Mouse (Mus musculus) megakaryocyte, embryonic 14.5 days (primary cell): ENCODE results near the gene Enox1. TPM values are rescaled to one million over a fixed set of nuclear protein-coding genes. Genes with fewer than 3 reads are reported as not detected.

Experiments used
- H3K27me3 ChIP-seq: replicated peaks from 2 replicates; pipeline ENCODE3; 2012; ENCODE audit warnings: inconsistent platforms
- H3K36me3 ChIP-seq: replicated peaks from 2 replicates; pipeline ENCODE3; 2012; ENCODE audit warnings: low read length, inconsistent platforms, mixed read lengths
- H3K4me1 ChIP-seq: 2 replicates; pipeline ENCODE4 v1.6.1; 2012; ENCODE audit warnings: inconsistent platforms
- H3K4me3 ChIP-seq: replicated peaks from 2 replicates; pipeline ENCODE3; 2012; ENCODE audit warnings: moderate library complexity, mild to moderate bottlenecking, inconsistent platforms
- H3K9me3 ChIP-seq: 2 replicates; pipeline ENCODE4 v1.6.1; 2012; ENCODE audit warnings: inconsistent platforms
- FLI1 ChIP-seq: IDR thresholded peaks from 2 replicates; pipeline ENCODE4 v1.6.1; 2012; ENCODE audit warnings: low read length, inconsistent platforms, mixed read lengths
- GATA1 ChIP-seq: IDR thresholded peaks from 3 replicates; pipeline ENCODE4 v1.6.1; 2012; ENCODE audit warnings: mixed read lengths, low read length, inconsistent platforms, borderline replicate concordance
- polyA plus RNA-seq: library from polyadenylated mRNA; stranded (reverse); fragments of >175 nt; gene quantifications from 2 replicates; pipeline ENCODE4 v1.2.3, GENCODE M21; 2012; ENCODE audit warnings: low replicate concordance; ENCODE audit not compliant: insufficient read depth

Enox1 gene
- polyA plus RNA-seq, 1 experiment = 0.13 TPM

GRCm38 (mm10) chr14:77246977-77247376, 90.4 kb downstream of the Enox1 start:
- peaks cover 6% of the 10 kb centered on the region; the same call in 1 of the 2 replicates for H3K9me3 ChIP-seq
- no peaks in the 10 kb centered on the region for H3K36me3 ChIP-seq
- no peak for TF ChIP-seq FLI1
- no peak for TF ChIP-seq GATA1
- peaks cover 1% of the 10 kb centered on the region for H3K27me3 ChIP-seq
- no peak overlapping the region for H3K4me3 ChIP-seq
- H3K4me1 ChIP-seq = no peaks in the 10 kb centered on the region

- Histone ChIP-seq H3K36me3 (no peaks in the 10 kb centered on the region), H3K9me3 (peaks cover 6% of the 10 kb centered on the region; the same call in 1 of the 2 replicates), H3K4me1 (no peaks in the 10 kb centered on the region), H3K4me3 (no peak overlapping the region), H3K27me3 (peaks cover 1% of the 10 kb centered on the region)
- TF ChIP-seq GATA1 (no peak), FLI1 (no peak)
These were observed 91.9 kb downstream of the Enox1 start for GRCm38 (mm10) chr14:77248426-77248825.

GRCm38 (mm10) chr14:77248946-77249345, 92.4 kb downstream of the Enox1 start:
- Histone ChIP-seq H3K4me3 (no peak overlapping the region), H3K9me3 (peaks cover 6% of the 10 kb centered on the region; the same call in 1 of the 2 replicates)
- TF ChIP-seq GATA1 (no peak), FLI1 (no peak)

DNA sequence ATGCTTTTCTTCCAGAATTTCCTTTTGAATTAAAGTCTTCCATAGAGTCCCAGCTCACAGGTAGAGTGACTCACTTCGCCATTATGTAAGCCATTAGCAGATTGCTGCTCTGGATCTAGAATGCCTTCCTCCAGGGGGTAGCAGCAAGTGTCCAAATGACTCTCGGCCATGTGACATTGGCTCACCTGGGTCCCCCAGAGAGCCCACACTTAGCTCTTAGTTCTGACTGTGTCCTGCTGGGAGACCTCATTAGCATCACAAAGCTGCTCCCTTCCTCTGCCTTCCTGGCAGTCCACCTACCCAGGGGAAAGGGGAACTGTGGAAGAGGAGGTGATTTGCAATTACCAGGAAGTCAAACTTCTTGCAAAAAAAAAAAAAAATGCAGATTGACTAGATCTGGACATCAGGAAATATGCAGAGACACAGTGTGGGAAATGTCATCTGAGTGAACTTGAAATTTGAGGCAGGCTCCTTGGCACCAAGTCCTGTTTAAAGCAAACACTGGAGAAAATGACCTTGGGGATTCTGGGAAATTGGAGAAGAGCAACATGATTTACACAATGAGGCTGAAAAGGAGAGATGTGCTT, 94.2 kb downstream of the Enox1 start:
- Histone ChIP-seq H3K9me3 (peaks cover 5% of the 10 kb centered on the region; the same call in 1 of the 2 replicates), H3K4me1 (no peaks in the 10 kb centered on the region), H3K4me3 (no peak overlapping the region), H3K36me3 (no peaks in the 10 kb centered on the region), H3K27me3 (peaks cover 1% of the 10 kb centered on the region)
- TF ChIP-seq GATA1 (no peak), FLI1 (no peak)

More at GRCm38 (mm10) chr14:77248946-77249345, 92.4 kb downstream of the Enox1 start:
- H3K27me3 ChIP-seq = peaks cover 1% of the 10 kb centered on the region
- H3K4me1 ChIP-seq = no peaks in the 10 kb centered on the region
- H3K36me3 ChIP-seq = no peaks in the 10 kb centered on the region

GRCm38 (mm10) chr14:77255201-77255600, 98.6 kb downstream of the Enox1 start:
- no peaks in the 10 kb centered on the region; the same call in 1 of the 2 replicates for H3K9me3 ChIP-seq
- no peaks in the 10 kb centered on the region for H3K27me3 ChIP-seq
- no peaks in the 10 kb centered on the region for H3K4me1 ChIP-seq
- TF ChIP-seq GATA1 (no peak), FLI1 (no peak)
- no peaks in the 10 kb centered on the region for H3K36me3 ChIP-seq
- H3K4me3 ChIP-seq = no peak overlapping the region

GRCm38 (mm10) chr14:77255711-77256110, 99.1 kb downstream of the Enox1 start:
- no peak overlapping the region for H3K4me3 ChIP-seq
- no peaks in the 10 kb centered on the region; the same call in 1 of the 2 replicates for H3K9me3 ChIP-seq
- no peaks in the 10 kb centered on the region for H3K36me3 ChIP-seq
- no peaks in the 10 kb centered on the region for H3K27me3 ChIP-seq
- H3K4me1 ChIP-seq = no peaks in the 10 kb centered on the region
- no peak for TF ChIP-seq FLI1
- TF ChIP-seq GATA1 = no peak

DNA sequence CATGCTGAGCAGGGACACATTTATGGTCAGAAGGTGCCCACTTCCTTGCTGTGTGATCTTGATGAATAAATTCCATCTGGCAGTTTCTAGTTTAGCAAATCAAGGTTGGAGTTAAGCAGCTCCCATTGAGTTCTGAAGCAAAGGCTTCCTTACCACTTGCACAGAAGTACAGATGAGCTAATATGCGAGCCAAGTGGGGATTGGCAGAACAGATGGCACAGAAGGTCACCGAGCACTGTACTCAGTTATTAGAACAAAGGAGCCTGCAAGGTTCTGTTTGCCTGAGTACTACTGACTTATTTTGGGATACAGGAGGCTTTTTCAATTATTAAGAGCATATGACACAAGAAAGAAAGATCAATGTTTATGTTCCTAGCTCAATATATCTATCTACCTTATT, 100.4 kb downstream of the Enox1 start:
- Histone ChIP-seq H3K4me1 (peaks cover 4% of the 10 kb centered on the region), H3K4me3 (no peak overlapping the region), H3K27me3 (peaks cover 2% of the 10 kb centered on the region), H3K9me3 (no peaks in the 10 kb centered on the region; the same call in 1 of the 2 replicates), H3K36me3 (no peaks in the 10 kb centered on the region)
- no peak for TF ChIP-seq GATA1
- no peak for TF ChIP-seq FLI1

GRCm38 (mm10) chr14:77257461-77257860, 100.9 kb downstream of the Enox1 start:
- H3K9me3 ChIP-seq = no peaks in the 10 kb centered on the region; the same call in 1 of the 2 replicates

DNA sequence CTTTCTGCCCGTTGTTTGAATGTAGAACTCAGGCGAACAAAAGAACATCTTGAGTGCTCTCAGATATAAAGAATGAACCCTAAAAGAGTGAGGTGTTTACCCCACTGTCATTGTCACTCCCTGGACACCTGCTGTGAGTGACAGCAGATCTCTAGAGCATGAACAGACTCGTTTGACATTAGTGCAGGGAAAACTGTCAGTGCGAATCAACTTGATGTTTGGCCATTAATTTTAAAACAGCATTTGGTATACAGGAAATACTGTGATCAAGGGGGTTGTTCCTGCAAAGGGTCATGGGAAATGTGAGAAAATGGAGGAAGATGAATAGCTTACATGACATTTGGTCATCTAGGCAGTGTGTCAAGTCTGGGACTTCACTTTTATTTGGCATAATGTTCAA, 101.6 kb downstream of the Enox1 start:
- Histone ChIP-seq H3K27me3 (peaks cover 4% of the 10 kb centered on the region), H3K4me1 (peaks cover 4% of the 10 kb centered on the region), H3K9me3 (no peaks in the 10 kb centered on the region; the same call in 1 of the 2 replicates), H3K36me3 (no peaks in the 10 kb centered on the region), H3K4me3 (no peak overlapping the region)
- TF ChIP-seq GATA1 (no peak), FLI1 (no peak)

More at GRCm38 (mm10) chr14:77257461-77257860, 100.9 kb downstream of the Enox1 start:
- no peak overlapping the region for H3K4me3 ChIP-seq
- H3K27me3 ChIP-seq = peaks cover 4% of the 10 kb centered on the region
- no peaks in the 10 kb centered on the region for H3K36me3 ChIP-seq
- TF ChIP-seq GATA1 = no peak
- no peak for TF ChIP-seq FLI1
- H3K4me1 ChIP-seq = peaks cover 4% of the 10 kb centered on the region

- Histone ChIP-seq H3K4me1 (peaks cover 4% of the 10 kb centered on the region), H3K36me3 (no peaks in the 10 kb centered on the region), H3K27me3 (peaks cover 4% of the 10 kb centered on the region), H3K4me3 (no peak overlapping the region), H3K9me3 (no peaks in the 10 kb centered on the region; the same call in 1 of the 2 replicates)
- TF ChIP-seq FLI1 (no peak), GATA1 (no peak)
These were observed 103.1 kb downstream of the Enox1 start for GRCm38 (mm10) chr14:77259686-77260085.
